Mouse (Mus musculus): ENCODE results near the gene Mmp13.
"Not testable (repeated sequence)": the region's sequence is repeated elsewhere in the genome, so short reads cannot be mapped to it uniquely, and the experiment has no call there.

The Mmp13 gene

GRCm38 (mm10) chr9:7272214-7272613 is at the start of gene Mmp13:
Gene Mmp13, plus strand, starts transcription at chr9:7272514.
- no peak for DNase-seq

GRCm38 (mm10) chr9:7238619-7239018 is 33.7 kb upstream of the Mmp13 start:
- DNase-seq = no peak

DNA sequence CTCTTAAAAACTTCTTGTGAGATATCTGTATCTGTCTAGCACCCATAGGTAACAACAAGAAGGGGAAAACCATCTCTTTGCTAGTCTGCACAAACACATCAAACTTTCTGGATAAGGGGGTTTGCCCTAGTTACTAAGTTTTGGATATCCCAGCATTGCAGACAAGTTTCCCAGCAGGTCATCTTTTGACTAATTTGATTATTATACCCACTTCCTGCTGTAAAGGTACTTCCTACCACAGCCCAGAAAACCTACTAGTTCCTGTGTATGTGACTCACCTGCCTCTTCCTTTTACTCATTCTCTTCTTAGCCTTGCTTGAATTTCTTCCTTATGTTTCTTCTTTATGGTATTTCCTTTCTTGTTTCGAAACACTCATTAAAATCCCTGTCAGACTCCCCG is 32.3 kb upstream of the Mmp13 start:
- no peak for DNase-seq

DNA sequence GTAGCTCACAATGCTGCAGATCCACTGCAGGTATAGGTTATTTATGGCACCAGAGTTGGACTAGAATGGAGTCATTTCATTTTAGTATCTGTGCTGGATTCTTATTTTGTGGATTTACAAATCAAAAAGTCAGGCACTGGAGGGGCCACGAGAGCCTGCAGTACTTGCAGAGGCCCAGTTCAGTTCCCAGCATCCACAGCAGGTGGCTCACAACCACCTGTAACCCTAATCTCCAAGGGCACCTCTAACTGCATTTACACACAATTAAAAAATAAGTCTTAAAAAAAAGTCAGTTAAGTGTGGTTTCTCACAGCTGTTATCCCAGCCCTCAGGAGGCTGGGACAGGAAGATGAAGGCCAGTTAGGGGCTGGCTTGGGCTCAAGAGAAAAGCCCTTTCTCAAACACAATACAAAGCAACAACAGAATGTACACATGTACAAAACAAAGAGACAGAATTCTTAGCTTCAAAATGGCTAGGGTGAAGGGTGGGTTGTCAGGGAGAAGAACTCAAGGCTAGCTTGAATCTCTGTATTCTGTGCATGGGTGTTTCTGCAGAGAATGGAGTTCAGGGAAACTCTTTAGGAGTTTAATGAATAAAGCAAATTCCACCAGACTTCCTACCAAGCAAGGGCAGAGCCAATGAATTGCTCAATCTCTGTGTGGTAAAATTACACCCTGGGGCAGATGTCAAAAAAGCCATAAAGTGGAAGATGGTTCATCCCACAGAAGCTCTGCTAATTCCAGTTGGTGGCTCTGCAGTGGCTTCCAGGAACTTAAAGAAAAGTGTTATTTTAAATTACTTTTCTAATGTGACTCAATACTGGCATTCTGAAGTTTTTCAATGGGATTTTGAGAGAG is 19.3 kb upstream of the Mmp13 start:
- DNase-seq = no peak

- DNase-seq = no peak
Observed at GRCm38 (mm10) chr9:7261667-7262066, 10.6 kb upstream of the Mmp13 start.

GRCm38 (mm10) chr9:7270071-7270470 is 2.2 kb upstream of the Mmp13 start:
- no peak for DNase-seq

DNA sequence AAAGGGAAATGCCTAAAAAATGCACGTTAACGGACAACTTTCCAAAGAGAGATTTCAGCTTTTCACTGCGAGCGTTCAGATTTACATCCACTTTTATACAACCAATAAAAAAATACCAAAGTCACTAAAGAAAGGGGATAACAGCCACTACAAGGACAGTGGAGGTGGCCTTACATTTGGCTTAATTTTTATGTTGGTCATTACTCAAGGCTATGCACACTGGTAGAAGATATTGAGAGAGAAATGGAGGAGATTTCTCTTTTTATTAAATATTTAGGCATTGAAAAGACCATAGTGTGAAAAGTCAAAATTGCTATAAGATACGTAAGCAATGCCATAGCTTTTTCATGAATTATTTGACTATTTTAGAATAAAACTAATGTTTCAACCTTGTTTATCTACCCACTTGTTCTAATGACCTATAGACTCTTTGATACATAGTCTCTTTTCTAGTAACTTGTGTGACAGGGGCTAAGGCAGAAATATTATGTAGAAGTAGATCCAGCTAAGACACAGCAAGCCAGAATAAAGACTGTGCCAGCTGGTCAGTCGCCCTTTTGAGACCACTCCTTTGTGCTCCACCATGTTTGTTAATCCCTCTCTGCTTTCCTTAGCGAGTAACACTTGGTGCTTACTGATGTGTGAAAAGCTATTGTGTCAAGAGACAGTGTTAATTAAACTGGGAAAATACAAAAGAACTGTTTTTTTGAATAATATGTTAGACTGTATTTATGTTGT is 10.4 kb downstream of the Mmp13 start:
- no peak for DNase-seq

GRCm38 (mm10) chr9:7283303-7283684 is 11.0 kb downstream of the Mmp13 start:
- not testable (repeated sequence) for DNase-seq

GRCm38 (mm10) chr9:7289501-7289900 is 17.2 kb downstream of the Mmp13 start:
- DNase-seq = no peak

DNA sequence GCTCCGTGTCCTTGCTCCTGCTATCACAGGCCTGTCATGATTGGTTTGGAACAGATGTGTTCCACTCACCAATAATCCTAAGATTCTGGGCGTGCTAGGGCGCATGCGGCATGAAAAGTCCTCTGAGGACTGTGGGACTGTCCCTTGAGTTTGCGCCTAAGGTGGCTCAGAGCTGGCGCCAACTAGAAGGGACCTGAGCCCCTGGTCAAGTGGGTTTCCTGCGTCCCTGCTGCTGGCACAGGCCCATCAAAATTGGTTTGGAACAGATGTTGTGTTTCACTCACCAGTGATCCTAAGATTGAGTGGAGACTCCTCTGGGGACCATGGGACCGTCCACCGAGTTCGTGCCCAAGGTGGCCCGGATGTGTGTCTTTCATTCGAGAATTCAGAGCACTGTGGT is 17.6 kb downstream of the Mmp13 start:
- DNase-seq = no peak

GRCm38 (mm10) chr9:7292132-7292531 is 19.8 kb downstream of the Mmp13 start:
- DNase-seq = no peak

DNA sequence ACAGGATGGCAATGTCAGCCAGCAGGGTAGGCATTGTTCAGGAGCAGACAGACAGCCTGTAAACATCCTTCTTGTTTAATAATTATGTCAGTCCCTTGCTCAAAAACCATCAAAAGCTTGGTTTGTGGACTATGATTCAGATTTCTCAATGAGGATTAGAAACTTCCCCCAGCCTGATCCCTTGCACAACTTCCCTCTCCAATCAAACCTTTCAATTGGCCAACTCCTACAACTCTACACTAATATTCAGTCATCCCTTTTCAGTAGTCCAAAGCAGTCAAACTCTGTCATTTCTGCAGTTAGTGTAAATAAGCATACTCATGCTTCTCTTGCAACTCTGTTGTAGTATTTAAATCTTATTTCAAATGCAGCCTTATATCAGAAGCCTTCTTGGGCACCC is 59.5 kb downstream of the Mmp13 start:
- no peak for DNase-seq
